Mouse (Mus musculus) cerebellum, adult 11 months (tissue): Measurements from ENCODE around the gene Tnrc6b.
"Not testable (repeated sequence)": the region's sequence is repeated elsewhere in the genome, so short reads cannot be mapped to it uniquely, and the experiment has no call there.

ENCODE experiments used
- DNase-seq: peaks from one replicate; pipeline ENCODE4 v3.0.0; 2022

The Tnrc6b gene

DNA sequence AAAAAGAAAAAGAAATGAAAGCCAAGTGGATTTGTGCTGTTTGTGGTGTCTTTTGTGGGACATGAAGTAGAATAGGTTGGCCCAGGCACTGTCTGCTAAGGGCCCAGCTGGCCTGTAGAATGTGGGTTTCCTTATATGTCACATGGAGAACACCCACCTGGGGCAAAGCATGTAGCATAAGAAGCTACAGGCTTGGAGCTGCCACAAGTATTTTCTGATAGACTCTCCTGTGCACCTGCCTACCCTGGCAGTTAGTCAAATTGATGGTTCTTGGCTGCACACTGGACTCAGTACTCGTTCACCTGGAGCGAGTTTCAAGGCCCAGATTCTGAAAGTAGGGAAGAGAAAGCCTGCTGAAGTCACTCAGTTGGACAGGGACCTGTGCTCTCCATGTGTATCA, 7.6 kb upstream of the Tnrc6b start:
- no peak for DNase-seq

DNA sequence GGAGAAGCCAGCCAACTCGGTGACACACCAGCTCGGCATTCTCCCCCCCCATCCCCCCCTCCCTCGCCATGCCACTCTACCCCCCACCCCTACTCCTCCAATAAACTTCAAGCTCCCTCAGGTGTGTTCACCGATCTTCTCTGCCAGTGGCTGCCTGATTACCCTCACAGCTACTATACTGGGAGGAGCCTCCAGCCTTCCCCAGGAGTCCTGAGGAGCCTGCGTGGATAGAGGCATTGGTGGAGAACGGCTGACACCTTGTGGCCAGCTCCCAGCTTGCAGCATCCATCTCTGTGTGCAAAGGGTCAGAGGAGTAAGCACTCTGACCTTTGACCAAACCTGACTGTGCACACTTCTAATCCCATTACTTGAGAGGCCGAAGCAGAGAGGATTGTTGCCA, 6.8 kb upstream of the Tnrc6b start:
- peak; percentile 80 for DNase-seq

GRCm38 (mm10) chr15:80705828-80706549, 5.1 kb upstream of the Tnrc6b start:
- DNase-seq: peak; percentile 83

- no peak for DNase-seq
These were observed 4.5 kb upstream of the Tnrc6b start for GRCm38 (mm10) chr15:80706596-80706995.

- DNase-seq: no peak
These were observed 4.0 kb upstream of the Tnrc6b start for GRCm38 (mm10) chr15:80707088-80707487.

- DNase-seq: peak; percentile 52
These were observed 1.5 kb upstream of the Tnrc6b start for GRCm38 (mm10) chr15:80709593-80709992.

DNA sequence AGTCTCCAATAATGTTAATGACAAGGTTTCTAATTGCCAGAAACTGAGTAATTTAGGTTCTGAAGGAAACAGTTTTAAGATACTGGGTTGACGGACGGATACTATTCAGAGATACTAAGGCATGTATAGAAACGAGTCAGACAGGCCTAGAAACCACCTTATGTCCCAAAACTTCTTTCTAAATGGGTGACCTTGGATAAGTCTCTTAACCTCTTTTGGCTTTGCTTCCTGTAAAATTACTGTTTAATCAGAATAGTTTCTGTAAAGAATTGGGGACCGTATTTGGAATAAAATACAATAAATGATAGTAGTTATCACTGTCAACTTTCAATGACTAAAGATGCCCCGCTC, 881 bp upstream of the Tnrc6b start:
- no peak for DNase-seq

- peak; percentile 72 for DNase-seq
These were observed 463 bp downstream of the Tnrc6b start for GRCm38 (mm10) chr15:80711401-80712151.

- no peak for DNase-seq
These were observed 3.2 kb downstream of the Tnrc6b start for GRCm38 (mm10) chr15:80714299-80714698.

DNA sequence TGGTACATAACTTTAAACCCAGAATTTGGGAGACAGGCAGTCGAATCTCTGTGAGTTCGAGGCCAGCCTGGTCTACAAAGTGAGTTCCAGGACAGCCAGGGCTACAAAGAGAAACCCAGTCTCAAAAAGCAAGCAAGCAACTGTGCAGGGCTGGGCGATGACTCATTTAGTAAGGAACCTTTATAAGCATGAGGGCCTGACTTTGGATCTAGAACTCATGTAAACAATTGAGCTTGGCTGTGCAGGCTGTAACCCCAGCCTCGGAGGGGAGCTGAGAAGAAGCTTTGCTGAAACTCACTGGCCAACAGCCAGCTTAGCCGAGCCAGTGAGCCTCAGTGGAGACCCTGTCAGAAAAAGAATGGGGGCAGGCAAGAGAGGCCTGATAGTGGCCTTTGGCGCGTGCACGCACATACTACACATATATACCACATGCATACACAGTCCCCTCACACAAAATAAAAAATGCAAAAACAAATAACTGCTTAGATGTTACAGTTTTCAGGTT, 5.6 kb downstream of the Tnrc6b start:
- DNase-seq: no peak

DNA sequence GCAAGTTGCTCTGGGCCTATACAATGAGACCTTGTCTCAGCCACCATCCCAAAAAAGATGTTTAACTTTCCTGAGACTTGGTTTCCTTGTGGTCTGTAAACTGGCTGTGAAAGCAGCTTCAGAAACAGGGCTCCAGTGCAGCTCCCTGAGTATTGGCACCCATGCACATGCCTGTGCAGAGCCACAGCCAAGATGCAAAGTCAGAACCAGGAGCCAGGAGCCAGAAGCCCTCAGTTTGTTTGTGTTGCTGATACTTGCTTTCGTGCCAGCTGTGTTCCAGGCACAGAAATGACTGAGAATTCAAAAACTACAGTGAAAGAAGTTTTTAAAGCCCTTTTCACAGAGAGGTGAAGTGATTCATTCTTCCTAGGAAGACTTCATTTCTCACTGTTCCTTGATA, 6.3 kb downstream of the Tnrc6b start:
- no peak for DNase-seq

GRCm38 (mm10) chr15:80720249-80720648, 9.1 kb downstream of the Tnrc6b start:
- no peak for DNase-seq

DNA sequence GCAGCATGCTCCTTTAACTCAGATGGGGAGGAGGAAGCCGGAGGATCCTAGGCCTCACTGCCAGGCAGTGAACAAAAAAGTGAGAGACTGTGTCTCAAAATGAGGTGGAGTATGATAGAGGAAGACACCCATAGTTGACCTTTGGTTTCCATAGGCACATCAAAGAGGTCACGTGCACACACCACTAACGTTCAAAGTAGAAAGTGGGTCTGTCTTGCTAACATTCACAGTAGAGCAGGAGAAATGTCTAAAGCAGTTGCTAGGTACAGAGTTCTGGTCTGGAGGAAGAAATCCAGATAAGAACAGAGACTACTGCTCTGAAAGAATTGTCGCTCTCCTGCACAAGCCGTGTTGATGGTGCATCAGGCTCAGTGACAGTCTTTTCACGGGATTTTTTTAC, 10.7 kb downstream of the Tnrc6b start:
- DNase-seq: no peak

- no peak for DNase-seq
These were observed 11.3 kb downstream of the Tnrc6b start for GRCm38 (mm10) chr15:80722366-80722765.

- no peak for DNase-seq
These were observed 18.4 kb downstream of the Tnrc6b start for GRCm38 (mm10) chr15:80729477-80729876.

DNA sequence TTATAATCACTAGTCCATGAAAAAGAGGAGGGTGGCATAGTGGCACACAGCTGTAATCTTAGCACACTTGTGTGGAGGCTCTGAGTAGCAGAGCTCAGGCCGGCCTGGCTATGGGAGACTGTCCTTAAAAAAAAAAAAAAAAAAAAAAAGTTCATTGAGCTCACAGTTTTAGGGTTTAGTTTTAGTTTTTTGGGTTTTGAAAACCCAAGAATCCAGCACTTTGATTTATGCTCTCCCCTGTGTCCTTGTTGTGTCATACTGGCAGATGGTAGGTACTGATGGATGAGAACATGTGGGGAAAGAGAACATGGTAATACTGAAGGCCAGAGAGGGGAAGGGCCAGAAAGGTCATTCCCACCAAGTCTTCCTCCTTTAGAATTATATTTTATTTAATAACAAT, 19.9 kb downstream of the Tnrc6b start:
- DNase-seq: no peak

DNA sequence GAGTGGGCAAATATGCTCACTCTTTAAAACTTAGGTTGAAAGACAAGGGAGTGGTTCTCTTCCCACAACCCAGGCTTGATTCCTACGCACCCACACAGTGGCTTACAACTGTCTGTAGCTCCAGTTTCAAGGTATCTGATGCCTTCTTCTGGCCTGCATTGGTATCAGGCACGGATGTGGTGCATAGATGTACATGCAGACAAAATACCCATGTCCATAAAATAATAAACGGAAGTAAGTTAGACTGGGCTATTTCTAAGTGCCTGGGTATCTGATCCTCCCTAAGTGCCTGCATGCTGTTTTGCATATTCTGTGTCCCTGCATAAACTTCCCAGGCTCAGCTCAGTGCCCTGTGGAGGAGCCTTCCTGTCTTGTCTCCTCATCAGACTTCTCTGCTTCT, 20.4 kb downstream of the Tnrc6b start:
- DNase-seq: no peak

GRCm38 (mm10) chr15:80732266-80733030, 21.3 kb downstream of the Tnrc6b start:
- DNase-seq: no peak

DNA sequence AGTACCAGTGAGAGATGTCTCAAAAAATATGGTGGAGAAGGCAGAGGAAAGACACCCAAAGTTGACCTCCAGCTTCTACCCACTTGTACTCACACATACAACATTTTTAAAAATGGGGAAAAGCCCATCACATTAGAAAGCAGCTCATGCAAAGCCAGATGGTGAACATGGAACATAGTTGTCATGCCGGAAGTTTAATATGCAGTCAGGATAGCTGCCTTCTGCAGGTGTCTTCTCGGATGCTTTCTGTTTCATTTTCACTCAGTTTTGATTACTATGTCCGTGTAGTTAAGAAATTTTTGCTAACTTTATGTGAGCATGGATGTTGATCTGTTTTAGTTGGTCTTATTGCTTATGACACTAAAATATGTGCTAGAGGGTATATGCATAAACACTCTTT, 24.2 kb downstream of the Tnrc6b start:
- no peak for DNase-seq

GRCm38 (mm10) chr15:80735708-80736107, 24.6 kb downstream of the Tnrc6b start:
- not testable (repeated sequence) for DNase-seq

- no peak for DNase-seq
These were observed 25.4 kb downstream of the Tnrc6b start for GRCm38 (mm10) chr15:80736553-80736952.

DNA sequence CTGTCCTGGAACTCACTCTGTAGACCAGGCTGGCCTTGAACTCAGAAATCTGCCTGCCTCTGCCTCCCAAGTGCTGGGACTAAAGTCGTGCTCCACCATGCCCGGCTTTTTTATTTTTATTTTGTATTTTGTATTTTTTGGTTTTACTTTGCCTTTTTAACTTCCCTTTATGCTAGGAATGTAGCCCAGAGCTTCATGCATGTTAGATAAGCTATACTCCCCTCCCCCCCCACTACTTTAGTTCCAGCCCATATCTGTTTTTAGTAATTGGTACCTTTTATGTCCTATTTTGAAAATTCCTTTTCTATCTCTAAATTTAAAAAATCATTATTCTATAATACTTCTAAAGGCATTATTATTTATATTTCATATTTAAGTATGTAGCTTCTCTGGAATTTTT, 27.1 kb downstream of the Tnrc6b start:
- DNase-seq: no peak

DNA sequence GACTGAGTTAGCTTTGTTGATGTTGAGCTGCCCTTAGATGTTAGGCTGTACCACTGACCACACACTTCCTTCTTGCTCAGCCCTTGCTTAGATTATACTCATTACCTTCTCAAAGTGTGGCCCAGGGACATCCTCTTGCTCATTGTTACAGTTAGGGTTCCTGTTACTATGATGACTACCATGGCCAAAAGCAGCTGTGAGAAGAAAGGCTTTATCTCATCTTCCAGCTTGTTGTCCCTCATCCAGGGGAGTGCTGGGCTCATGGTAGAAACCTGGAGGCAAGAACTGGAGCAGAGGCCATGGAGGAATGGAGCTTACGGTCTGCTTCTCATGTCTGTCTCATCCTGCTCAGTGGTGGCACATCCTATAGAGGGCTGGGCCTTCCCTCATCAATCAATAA, 28.9 kb downstream of the Tnrc6b start:
- no peak for DNase-seq

- no peak for DNase-seq
These were observed 30.7 kb downstream of the Tnrc6b start for GRCm38 (mm10) chr15:80741836-80742235.
